Mouse (Mus musculus) stomach, embryonic 14.5 days (tissue): ENCODE data around the gene Pdf. TPM values are rescaled to one million over a fixed set of nuclear protein-coding genes. Genes with fewer than 3 reads are reported as not detected.
A peak's percentile ranks its signal among the peaks of the same experiment; 100 is the strongest.

ENCODE experiments used
- ATAC-seq: fragments of 200-750 bp; cut with Nextera tagmentation; 2 replicates; pipeline ENCODE4 v1.8.0; 2017; ENCODE audit warnings: low read depth, moderate TSS enrichment; ENCODE audit not compliant: insufficient number of reproducible peaks, insufficient read depth, low FRiP score
- H3K27ac ChIP-seq: fragments of 300-500 bp; sonication (generic); 2 replicates; pipeline ENCODE4 v1.5.1; 2014; ENCODE audit warnings: mild to moderate bottlenecking, low read length, moderate library complexity, mixed read lengths
- H3K27me3 ChIP-seq: fragments of 300-500 bp; sonication (generic); 2 replicates; pipeline ENCODE4 v1.6.1; 2014; ENCODE audit warnings: low read length, control low read depth, mixed read lengths; ENCODE audit not compliant: control insufficient read depth, insufficient read depth
- H3K36me3 ChIP-seq: fragments of 300-500 bp; sonication (generic); 2 replicates; pipeline ENCODE4 v1.6.1; 2014; ENCODE audit warnings: mild to moderate bottlenecking, control low read depth, low read length, moderate library complexity, mixed read lengths; ENCODE audit not compliant: control insufficient read depth, insufficient read depth
- H3K4me1 ChIP-seq: fragments of 300-500 bp; sonication (generic); 2 replicates; pipeline ENCODE4 v1.6.1; 2014; ENCODE audit warnings: low read length, control low read depth, mixed read lengths; ENCODE audit not compliant: control insufficient read depth, insufficient read depth
- H3K4me2 ChIP-seq: fragments of 300-500 bp; sonication (generic); replicated peaks from 2 replicates; pipeline ENCODE4 v1.6.1; 2014; ENCODE audit warnings: low read depth, low read length, control low read depth
- H3K4me3 ChIP-seq: fragments of 300-500 bp; sonication (generic); 2 replicates; pipeline ENCODE4 v1.5.1; 2014; ENCODE audit warnings: low read depth, low read length, control low read depth
- H3K9ac ChIP-seq: fragments of 300-500 bp; sonication (generic); replicated peaks from 2 replicates; pipeline ENCODE4 v1.6.1; 2014; ENCODE audit warnings: low read depth, mild to moderate bottlenecking, control low read depth, low read length, moderate library complexity, mixed read lengths
- H3K9me3 ChIP-seq: fragments of 300-500 bp; sonication (generic); 2 replicates; pipeline ENCODE4 v1.6.1; 2016; ENCODE audit warnings: low read depth, low read length, control low read depth; ENCODE audit not compliant: control insufficient read depth
- WGBS: fragments of 180-500 bp; shearing (Covaris S2); extraction: QIAGEN DNeasy Blood & Tissue Kit; methylation state at CpG from one replicate; pipeline ENCODE4 v1.1.7; 2014; 5-methylcytosine and 5-hydroxymethylcytosine counted together
- polyA plus RNA-seq: library from polyadenylated mRNA; unstranded; fragments of >200 nt; fragmentation: Nextera tagmentation; extraction: Ambion mirVana; gene quantifications from 2 replicates; pipeline ENCODE4 v1.2.1, GENCODE M21; 2014

Pdf gene
- 38.8 and 40.4 TPM in 2 replicates for polyA plus RNA-seq

GRCm38 (mm10) chr8:107048061-107048941 is at the start of gene Pdf:
TSS of gene Pdf (minus strand) at chr8:107048614.
- Histone ChIP-seq H3K4me2 (peak within 1 kb of the TSS; percentile 87), H3K4me1 (peaks cover 13% of the 10 kb centered on the region; the same call in 1 of the 2 replicates), H3K4me3 (peak within 1 kb of the TSS; percentile 90), H3K9ac (peak within 1 kb of the TSS; percentile 81), H3K36me3 (peaks cover 67% of the 10 kb centered on the region), H3K27ac (peak within 1 kb of the TSS; percentile 95), H3K27me3 (no peaks in the 10 kb centered on the region), H3K9me3 (no peaks in the 10 kb centered on the region)
- peak; percentile 81 for ATAC-seq
- under 1% methylated on average over 86 of the region's 87 CpGs for WGBS

GRCm38 (mm10) chr8:107096366-107097036 is 48.1 kb upstream of the Pdf start, which contains the start of gene Terf2:
TSS of gene Terf2 (minus strand) at chr8:107096547.
- ATAC-seq = peak; percentile 96
- Histone ChIP-seq H3K27me3 (no peaks in the 10 kb centered on the region), H3K36me3 (peaks cover 18% of the 10 kb centered on the region), H3K4me1 (0 out of 2 replicates have a peak, but pooled peaks cover 2% of the 10 kb centered on the region), H3K27ac (peak within 1 kb of the TSS; percentile 89), H3K4me2 (peak within 1 kb of the TSS; percentile 52), H3K9me3 (no peaks in the 10 kb centered on the region), H3K4me3 (peak within 1 kb of the TSS; percentile 85), H3K9ac (peak within 1 kb of the TSS; percentile 79)
- WGBS = 5% methylated on average over 39 of the region's 39 CpGs

- Histone ChIP-seq H3K4me3 (peak overlapping the region; percentile 85), H3K9me3 (no peaks in the 10 kb centered on the region), H3K27ac (peak overlapping the region; percentile 89), H3K27me3 (no peaks in the 10 kb centered on the region), H3K9ac (peak overlapping the region; percentile 79), H3K4me1 (0 out of 2 replicates have a peak, but pooled peaks cover 2% of the 10 kb centered on the region), H3K4me2 (peak overlapping the region; percentile 52), H3K36me3 (peaks cover 23% of the 10 kb centered on the region)
- ATAC-seq = peak; percentile 72
- 1% methylated on average over 42 of the region's 53 CpGs for WGBS
Observed at GRCm38 (mm10) chr8:107095717-107096365, 47.4 kb upstream of the Pdf start.

GRCm38 (mm10) chr8:107090531-107090930 is 42.1 kb upstream of the Pdf start:
- ATAC-seq = no peak
- H3K4me1 ChIP-seq = no peaks in the 10 kb centered on the region
- no peak overlapping the region for H3K4me3 ChIP-seq
- no peaks in the 10 kb centered on the region for H3K27me3 ChIP-seq
- no peaks in the 10 kb centered on the region for H3K9me3 ChIP-seq
- H3K9ac ChIP-seq = no peak overlapping the region
- 95% methylated on average over 7 of the region's 7 CpGs for WGBS
- H3K36me3 ChIP-seq = peaks cover 43% of the 10 kb centered on the region
- H3K27ac ChIP-seq = no peak overlapping the region
- H3K4me2 ChIP-seq = no peak overlapping the region

GRCm38 (mm10) chr8:107088526-107089063 is 40.2 kb upstream of the Pdf start:
- no peak for ATAC-seq
- peaks cover 40% of the 10 kb centered on the region for H3K36me3 ChIP-seq
- no peak overlapping the region for H3K4me2 ChIP-seq
- no peaks in the 10 kb centered on the region for H3K27me3 ChIP-seq
- H3K4me3 ChIP-seq = no peak overlapping the region
- no peak overlapping the region for H3K9ac ChIP-seq
- no peaks in the 10 kb centered on the region for H3K4me1 ChIP-seq
- H3K9me3 ChIP-seq = no peaks in the 10 kb centered on the region
- WGBS = 89% methylated on average over 5 of the region's 5 CpGs
- no peak overlapping the region for H3K27ac ChIP-seq

GRCm38 (mm10) chr8:107086018-107086417 is 37.6 kb upstream of the Pdf start:
- Histone ChIP-seq H3K27me3 (no peaks in the 10 kb centered on the region), H3K4me2 (no peak overlapping the region), H3K4me3 (no peak overlapping the region), H3K4me1 (no peaks in the 10 kb centered on the region), H3K9me3 (no peaks in the 10 kb centered on the region), H3K27ac (no peak overlapping the region), H3K36me3 (peaks cover 44% of the 10 kb centered on the region), H3K9ac (no peak overlapping the region)
- WGBS = 98% methylated on average over 5 of the region's 5 CpGs
- no peak for ATAC-seq

- WGBS = 96% methylated on average over 17 of the region's 17 CpGs
- no peak for ATAC-seq
- Histone ChIP-seq H3K4me2 (no peak overlapping the region), H3K4me3 (no peak overlapping the region), H3K9ac (no peak overlapping the region), H3K27ac (no peak overlapping the region), H3K36me3 (peaks cover 46% of the 10 kb centered on the region), H3K4me1 (no peaks in the 10 kb centered on the region), H3K9me3 (no peaks in the 10 kb centered on the region), H3K27me3 (no peaks in the 10 kb centered on the region)
Observed at GRCm38 (mm10) chr8:107085358-107085757, 36.9 kb upstream of the Pdf start.
